Mouse (Mus musculus): ENCODE measurements around the gene Ric8a. TPM values are rescaled to one million over a fixed set of nuclear protein-coding genes. Genes with fewer than 3 reads are reported as not detected.

Ric8a gene
- polyA plus RNA-seq, 1 experiment from 2014 or later: 60.4 TPM

DNA sequence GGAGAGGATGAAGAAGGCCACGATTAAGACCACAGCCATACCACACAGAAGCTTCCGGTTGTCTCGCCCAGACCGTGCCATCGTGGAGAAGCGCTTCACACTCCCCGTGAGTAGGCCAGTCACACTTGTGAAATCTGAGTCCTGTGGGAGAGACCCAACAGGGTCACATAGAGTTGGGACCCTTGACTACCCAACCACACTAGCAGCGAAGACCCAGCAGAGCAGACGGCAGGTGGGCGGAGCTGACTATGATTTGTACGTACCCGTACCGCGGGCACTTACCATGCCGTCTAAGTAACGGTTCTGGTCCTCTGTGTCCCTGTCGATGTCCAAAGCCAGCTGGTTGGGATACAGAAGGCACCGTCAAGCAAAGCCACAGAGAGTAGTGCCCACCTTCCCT, 2.3 kb upstream of the Ric8a start:
- WGBS: 93% methylated on average over 18 of the region's 18 CpGs
- H3K27me3 ChIP-seq (ENCODE audit: control insufficient read depth, insufficient read depth, low read length): no peaks in the 10 kb centered on the region
- H3K9ac ChIP-seq (ENCODE audit: low read length): no peak overlapping the region
- no peak overlapping the region for H3K4me3 ChIP-seq (ENCODE audit: low read depth, low read length)
- H3K4me1 ChIP-seq (ENCODE audit: control insufficient read depth, insufficient read depth, low read length): peaks cover 17% of the 10 kb centered on the region
- peaks cover 4% of the 10 kb centered on the region for H3K36me3 ChIP-seq (ENCODE audit: control insufficient read depth, insufficient read depth, low read length)
- H3K4me2 ChIP-seq: no peak overlapping the region
- no peak overlapping the region for H3K27ac ChIP-seq (ENCODE audit: low read depth, low read length)
- ATAC-seq (ENCODE audit: low FRiP score): no peak
- DNase-seq (ENCODE audit: low spot score, missing footprints): no peak
- H3K9me3 ChIP-seq (ENCODE audit: control insufficient read depth, low read length): no peaks in the 10 kb centered on the region

- Histone ChIP-seq H3K9me3 (ENCODE audit: control insufficient read depth, low read length) (no peaks in the 10 kb centered on the region), H3K4me2 (peak overlapping the region; percentile 99), H3K4me3 (ENCODE audit: low read depth, low read length) (peak overlapping the region; percentile 75), H3K4me1 (ENCODE audit: control insufficient read depth, insufficient read depth, low read length) (peaks cover 17% of the 10 kb centered on the region), H3K27me3 (ENCODE audit: control insufficient read depth, insufficient read depth, low read length) (no peaks in the 10 kb centered on the region), H3K36me3 (ENCODE audit: control insufficient read depth, insufficient read depth, low read length) (peaks cover 4% of the 10 kb centered on the region), H3K27ac (ENCODE audit: low read depth, low read length) (no peak overlapping the region), H3K9ac (ENCODE audit: low read length) (peak overlapping the region; percentile 92; the same call in 1 of the 2 replicates)
- DNase-seq (ENCODE audit: low spot score, missing footprints) (peak; percentile 61), ATAC-seq (ENCODE audit: low FRiP score) (no peak)
- WGBS: 74% methylated on average over 9 of the region's 9 CpGs
Observed at GRCm38 (mm10) chr7:140855181-140855580, 1.6 kb upstream of the Ric8a start.

GRCm38 (mm10) chr7:140855860-140856784, 635 bp upstream of the Ric8a start, which contains the start of gene Gm45785:
Gene Gm45785 (minus strand): TSS chr7:140856331.
- H3K36me3 ChIP-seq (ENCODE audit: control insufficient read depth, insufficient read depth, low read length): peaks cover 4% of the 10 kb centered on the region
- peak; percentile 78 for ATAC-seq (ENCODE audit: low FRiP score)

DNA sequence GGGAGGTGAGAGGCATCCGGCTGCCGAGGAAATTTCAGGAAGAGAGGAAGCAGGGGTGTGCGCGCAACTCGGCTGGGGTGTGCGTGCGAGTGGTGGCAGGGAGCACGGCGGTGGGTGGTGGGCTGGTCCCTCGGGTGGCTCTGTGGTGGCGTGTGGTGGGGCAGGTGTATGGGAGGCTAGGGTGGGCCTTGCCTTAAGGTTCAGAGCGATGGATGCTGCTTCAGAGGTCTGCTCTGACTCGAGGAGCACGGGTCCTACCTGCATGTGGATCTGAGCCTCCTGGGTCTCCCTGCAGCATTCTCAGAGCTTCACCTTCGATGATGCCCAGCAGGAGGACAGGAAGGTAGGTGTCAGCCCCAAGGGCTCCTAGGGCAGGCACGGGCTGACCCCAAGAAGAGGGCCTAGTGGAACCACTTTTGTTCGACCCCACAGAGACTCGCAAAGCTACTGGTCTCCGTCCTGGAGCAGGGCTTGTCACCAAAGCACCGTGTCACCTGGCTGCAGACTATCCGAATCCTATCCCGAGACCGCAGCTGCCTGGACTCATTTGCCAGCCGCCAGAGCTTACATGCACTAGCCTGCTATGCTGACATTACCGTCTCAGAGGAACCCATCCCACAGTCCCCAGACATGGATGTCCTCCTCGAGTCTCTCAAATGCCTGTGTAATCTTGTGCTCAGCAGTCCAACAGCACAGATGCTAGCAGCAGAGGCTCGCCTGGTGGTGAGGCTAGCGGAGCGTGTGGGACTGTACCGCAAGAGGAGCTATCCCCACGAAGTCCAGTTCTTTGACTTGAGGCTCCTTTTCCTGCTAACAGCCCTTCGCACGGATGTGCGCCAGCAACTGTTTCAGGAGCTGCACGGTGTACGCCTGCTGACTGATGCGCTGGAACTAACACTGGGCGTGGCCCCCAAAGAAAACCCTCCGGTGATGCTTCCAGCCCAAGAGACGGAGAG, 1.1 kb downstream of the Ric8a start, which contains the start of gene Bet1l:
Gene Bet1l (minus strand): TSS at position 28 of the 956 bp plus-strand sequence.
- 42% methylated on average over 40 of the region's 40 CpGs for WGBS
- H3K4me1 ChIP-seq (ENCODE audit: control insufficient read depth, insufficient read depth, low read length): peaks cover 17% of the 10 kb centered on the region

More at GRCm38 (mm10) chr7:140855860-140856784, 635 bp upstream of the Ric8a start, which contains the start of gene Gm45785:
- H3K27ac ChIP-seq (ENCODE audit: low read depth, low read length): peak within 1 kb of the TSS; percentile 84
- H3K9ac ChIP-seq (ENCODE audit: low read length): peak within 1 kb of the TSS; percentile 92
- peak; percentile 97 for DNase-seq (ENCODE audit: low spot score, missing footprints)
- 2% methylated on average over 51 of the region's 51 CpGs for whole genome bisulfite sequencing
- peak within 1 kb of the TSS; percentile 99 for H3K4me2 ChIP-seq
- no peaks in the 10 kb centered on the region for H3K27me3 ChIP-seq (ENCODE audit: control insufficient read depth, insufficient read depth, low read length)
- no peaks in the 10 kb centered on the region for H3K9me3 ChIP-seq (ENCODE audit: control insufficient read depth, low read length)
- H3K4me3 ChIP-seq (ENCODE audit: low read depth, low read length): peak within 1 kb of the TSS; percentile 75
- peaks cover 17% of the 10 kb centered on the region for H3K4me1 ChIP-seq (ENCODE audit: control insufficient read depth, insufficient read depth, low read length)

GRCm38 (mm10) chr7:140858746-140859145, 2.0 kb downstream of the Ric8a start:
- no peak overlapping the region for H3K27ac ChIP-seq (ENCODE audit: low read depth, low read length)
- H3K4me2 ChIP-seq: peak overlapping the region; percentile 99
- H3K4me3 ChIP-seq (ENCODE audit: low read depth, low read length): 0 out of 2 replicates have a peak overlapping the region, but pooled peaks have one; percentile 75
- no peaks in the 10 kb centered on the region for H3K9me3 ChIP-seq (ENCODE audit: control insufficient read depth, low read length)
- DNase-seq (ENCODE audit: low spot score, missing footprints) (peak; percentile 51), ATAC-seq (ENCODE audit: low FRiP score) (no peak)
- H3K4me1 ChIP-seq (ENCODE audit: control insufficient read depth, insufficient read depth, low read length): peaks cover 17% of the 10 kb centered on the region
- H3K9ac ChIP-seq (ENCODE audit: low read length): no peak overlapping the region
- no peaks in the 10 kb centered on the region for H3K27me3 ChIP-seq (ENCODE audit: control insufficient read depth, insufficient read depth, low read length)
- 95% methylated on average over 8 of the region's 8 CpGs for WGBS
- peaks cover 4% of the 10 kb centered on the region for H3K36me3 ChIP-seq (ENCODE audit: control insufficient read depth, insufficient read depth, low read length)

More for the DNA sequence above, 1.1 kb downstream of the Ric8a start, which contains the start of gene Bet1l:
- peak within 1 kb of the TSS; percentile 99 for H3K4me2 ChIP-seq
- H3K4me3 ChIP-seq (ENCODE audit: low read depth, low read length): peak within 1 kb of the TSS; percentile 75
- peak within 1 kb of the TSS; percentile 84 for H3K27ac ChIP-seq (ENCODE audit: low read depth, low read length)
- DNase-seq (ENCODE audit: low spot score, missing footprints) (peak; percentile 85), ATAC-seq (ENCODE audit: low FRiP score) (peak; percentile 51)
- H3K27me3 ChIP-seq (ENCODE audit: control insufficient read depth, insufficient read depth, low read length): no peaks in the 10 kb centered on the region
- H3K9ac ChIP-seq (ENCODE audit: low read length): peak within 1 kb of the TSS; percentile 92
- peaks cover 4% of the 10 kb centered on the region for H3K36me3 ChIP-seq (ENCODE audit: control insufficient read depth, insufficient read depth, low read length)
- H3K9me3 ChIP-seq (ENCODE audit: control insufficient read depth, low read length): no peaks in the 10 kb centered on the region

GRCm38 (mm10) chr7:140859997-140860396, 3.2 kb downstream of the Ric8a start:
- H3K27me3 ChIP-seq (ENCODE audit: control insufficient read depth, insufficient read depth, low read length): no peaks in the 10 kb centered on the region
- H3K36me3 ChIP-seq (ENCODE audit: control insufficient read depth, insufficient read depth, low read length): peaks cover 4% of the 10 kb centered on the region; the same call in 1 of the 2 replicates
- no peak overlapping the region for H3K4me3 ChIP-seq (ENCODE audit: low read depth, low read length)
- DNase-seq (ENCODE audit: low spot score, missing footprints) (peak; percentile 44), ATAC-seq (ENCODE audit: low FRiP score) (no peak)
- no peak overlapping the region for H3K4me2 ChIP-seq
- peaks cover 17% of the 10 kb centered on the region for H3K4me1 ChIP-seq (ENCODE audit: control insufficient read depth, insufficient read depth, low read length)
- 80% methylated on average over 6 of the region's 6 CpGs for WGBS
- H3K9ac ChIP-seq (ENCODE audit: low read length): no peak overlapping the region
- no peak overlapping the region for H3K27ac ChIP-seq (ENCODE audit: low read depth, low read length)
- H3K9me3 ChIP-seq (ENCODE audit: control insufficient read depth, low read length): no peaks in the 10 kb centered on the region

GRCm38 (mm10) chr7:140860728-140861127, 4.0 kb downstream of the Ric8a start:
- Histone ChIP-seq H3K4me3 (ENCODE audit: low read depth, low read length) (no peak overlapping the region), H3K4me1 (ENCODE audit: control insufficient read depth, insufficient read depth, low read length) (peaks cover 10% of the 10 kb centered on the region), H3K27me3 (ENCODE audit: control insufficient read depth, insufficient read depth, low read length) (no peaks in the 10 kb centered on the region), H3K27ac (ENCODE audit: low read depth, low read length) (no peak overlapping the region), H3K9me3 (ENCODE audit: control insufficient read depth, low read length) (no peaks in the 10 kb centered on the region), H3K4me2 (no peak overlapping the region), H3K36me3 (ENCODE audit: control insufficient read depth, insufficient read depth, low read length) (peaks cover 4% of the 10 kb centered on the region; the same call in 1 of the 2 replicates), H3K9ac (ENCODE audit: low read length) (no peak overlapping the region)
- ATAC-seq (ENCODE audit: low FRiP score) (no peak), DNase-seq (ENCODE audit: low spot score, missing footprints) (peak; percentile 67)
- 89% methylated on average over 5 of the region's 5 CpGs for WGBS

DNA sequence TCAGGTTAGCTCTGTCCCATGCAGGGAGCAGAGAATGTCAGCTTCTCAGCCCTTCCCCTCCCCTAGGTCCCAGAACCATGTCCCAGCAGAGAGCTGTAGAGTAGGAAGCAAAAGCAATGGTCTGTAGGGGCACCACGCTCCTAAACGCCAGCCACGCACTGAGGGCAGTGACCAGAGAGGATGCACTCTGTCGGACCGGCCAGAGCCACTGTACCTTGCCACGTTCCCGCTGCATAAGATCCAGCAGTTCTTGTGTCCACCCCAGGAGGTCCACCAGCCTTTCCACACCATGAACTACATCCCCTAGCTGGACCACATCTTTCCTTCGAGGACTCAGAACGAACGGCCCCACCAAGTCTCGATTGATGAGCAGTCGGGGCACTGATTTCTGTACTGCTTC, 8.0 kb downstream of the Ric8a start:
- peaks cover 4% of the 10 kb centered on the region; the same call in 1 of the 2 replicates for H3K36me3 ChIP-seq (ENCODE audit: control insufficient read depth, insufficient read depth, low read length)
- no peaks in the 10 kb centered on the region for H3K4me1 ChIP-seq (ENCODE audit: control insufficient read depth, insufficient read depth, low read length)
- ATAC-seq (ENCODE audit: low FRiP score) (no peak), DNase-seq (ENCODE audit: low spot score, missing footprints) (no peak)
- no peak overlapping the region for H3K4me2 ChIP-seq
- H3K27me3 ChIP-seq (ENCODE audit: control insufficient read depth, insufficient read depth, low read length): no peaks in the 10 kb centered on the region
- H3K4me3 ChIP-seq (ENCODE audit: low read depth, low read length): no peak overlapping the region
- H3K9me3 ChIP-seq (ENCODE audit: control insufficient read depth, low read length): no peaks in the 10 kb centered on the region
- no peak overlapping the region for H3K9ac ChIP-seq (ENCODE audit: low read length)
- WGBS: 94% methylated on average over 12 of the region's 12 CpGs
- no peak overlapping the region for H3K27ac ChIP-seq (ENCODE audit: low read depth, low read length)
